Mouse (Mus musculus): ENCODE data around the gene Mrgprh. TPM values are rescaled to one million over a fixed set of nuclear protein-coding genes. Genes with fewer than 3 reads are reported as not detected.

Gene Mrgprh
- polyA plus RNA-seq, 1 experiment from 2014 or later: not detected

GRCm38 (mm10) chr17:12916588-12917380 lies 41.0 kb downstream of the Mrgprh start:
- Histone ChIP-seq H3K9me3 (ENCODE audit: control insufficient read depth, low read length) (no peaks in the 10 kb centered on the region), H3K4me1 (ENCODE audit: control insufficient read depth, insufficient read depth, low read length) (peaks cover 5% of the 10 kb centered on the region; the same call in 1 of the 2 replicates), H3K27me3 (ENCODE audit: control insufficient read depth, insufficient read depth, low read length) (no peaks in the 10 kb centered on the region), H3K4me3 (ENCODE audit: low read length) (peak overlapping the region; percentile 95), H3K9ac (ENCODE audit: low read depth, low read length) (peak overlapping the region; percentile 99), H3K4me2 (replicated peaks; ENCODE audit: low read depth, low read length) (peak overlapping the region; percentile 47), H3K36me3 (ENCODE audit: control insufficient read depth, insufficient read depth, low read length) (peaks cover 57% of the 10 kb centered on the region), H3K27ac (ENCODE audit: low read depth, low read length) (peak overlapping the region; percentile 94)
- WGBS: under 1% methylated on average over 40 of the region's 40 CpGs
- ATAC-seq (ENCODE audit: low FRiP score, low TSS enrichment): peak; percentile 64

GRCm38 (mm10) chr17:12921073-12921472 lies 45.2 kb downstream of the Mrgprh start:
- 89% methylated on average over 1 of the region's 1 CpGs for WGBS
- no peak overlapping the region for H3K27ac ChIP-seq (ENCODE audit: low read depth, low read length)
- H3K27me3 ChIP-seq (ENCODE audit: control insufficient read depth, insufficient read depth, low read length): no peaks in the 10 kb centered on the region
- H3K4me1 ChIP-seq (ENCODE audit: control insufficient read depth, insufficient read depth, low read length): no peaks in the 10 kb centered on the region
- no peaks in the 10 kb centered on the region for H3K9me3 ChIP-seq (ENCODE audit: control insufficient read depth, low read length)
- no peak overlapping the region for H3K4me3 ChIP-seq (ENCODE audit: low read length)
- no peak for ATAC-seq (ENCODE audit: low FRiP score, low TSS enrichment)
- peaks cover 73% of the 10 kb centered on the region for H3K36me3 ChIP-seq (ENCODE audit: control insufficient read depth, insufficient read depth, low read length)
- no peak overlapping the region for H3K9ac ChIP-seq (ENCODE audit: low read depth, low read length)
- no peak overlapping the region for H3K4me2 ChIP-seq (replicated peaks; ENCODE audit: low read depth, low read length)

- H3K9me3 ChIP-seq (ENCODE audit: control insufficient read depth, low read length): no peaks in the 10 kb centered on the region
- no peaks in the 10 kb centered on the region for H3K27me3 ChIP-seq (ENCODE audit: control insufficient read depth, insufficient read depth, low read length)
- H3K36me3 ChIP-seq (ENCODE audit: control insufficient read depth, insufficient read depth, low read length): peaks cover 64% of the 10 kb centered on the region
- H3K27ac ChIP-seq (ENCODE audit: low read depth, low read length): no peak overlapping the region
- H3K4me1 ChIP-seq (ENCODE audit: control insufficient read depth, insufficient read depth, low read length): no peaks in the 10 kb centered on the region
- H3K4me2 ChIP-seq (replicated peaks; ENCODE audit: low read depth, low read length): no peak overlapping the region
- no peak overlapping the region for H3K9ac ChIP-seq (ENCODE audit: low read depth, low read length)
- WGBS: 88% methylated on average over 3 of the region's 3 CpGs
- no peak for ATAC-seq (ENCODE audit: low FRiP score, low TSS enrichment)
- H3K4me3 ChIP-seq (ENCODE audit: low read length): no peak overlapping the region
These were observed 49.2 kb downstream of the Mrgprh start for GRCm38 (mm10) chr17:12925001-12925400.

GRCm38 (mm10) chr17:12925703-12926180 lies 49.9 kb downstream of the Mrgprh start:
- no peak for ATAC-seq (ENCODE audit: low FRiP score, low TSS enrichment)
- H3K36me3 ChIP-seq (ENCODE audit: control insufficient read depth, insufficient read depth, low read length): peaks cover 57% of the 10 kb centered on the region
- H3K9ac ChIP-seq (ENCODE audit: low read depth, low read length): no peak overlapping the region
- no peaks in the 10 kb centered on the region for H3K9me3 ChIP-seq (ENCODE audit: control insufficient read depth, low read length)
- H3K4me3 ChIP-seq (ENCODE audit: low read length): no peak overlapping the region
- no peak overlapping the region for H3K27ac ChIP-seq (ENCODE audit: low read depth, low read length)
- no peaks in the 10 kb centered on the region for H3K4me1 ChIP-seq (ENCODE audit: control insufficient read depth, insufficient read depth, low read length)
- H3K4me2 ChIP-seq (replicated peaks; ENCODE audit: low read depth, low read length): no peak overlapping the region
- WGBS: 83% methylated on average over 8 of the region's 8 CpGs
- no peaks in the 10 kb centered on the region for H3K27me3 ChIP-seq (ENCODE audit: control insufficient read depth, insufficient read depth, low read length)

Small RNA genes within 50 kb of the gene (microRNA-seq; reads per million reads assigned to microRNA genes)
- not detected for gene Gm24085

Other genes starting within 250 kb of the Mrgprh start
- 0.63 and 1.2 TPM in 2 replicates for gene Slc22a1, start 200.2 kb upstream of the Mrgprh start, polyA plus RNA-seq (2014; fragmentation: Nextera tagmentation; extraction: Ambion mirVana)
- gene Igf2r, start 106.4 kb upstream of the Mrgprh start, polyA plus RNA-seq (2014; fragmentation: Nextera tagmentation; extraction: Ambion mirVana): 20.7 and 37.8 TPM in 2 replicates
- 0.26 and 0.66 TPM in 2 replicates for gene Mas1, start 7.9 kb upstream of the Mrgprh start, polyA plus RNA-seq (2014; fragmentation: Nextera tagmentation; extraction: Ambion mirVana)
- gene Pnldc1, start 34.2 kb downstream of the Mrgprh start, polyA plus RNA-seq (2014; fragmentation: Nextera tagmentation; extraction: Ambion mirVana): 1.3 and 1.7 TPM in 2 replicates
- 407 and 495 TPM in 2 replicates for gene Tcp1, start 39.7 kb downstream of the Mrgprh start, polyA plus RNA-seq (2014; fragmentation: Nextera tagmentation; extraction: Ambion mirVana)
- 186 and 194 TPM in 2 replicates for gene Mrpl18, start 40.3 kb downstream of the Mrgprh start, polyA plus RNA-seq (2014; fragmentation: Nextera tagmentation; extraction: Ambion mirVana)
- gene Acat3, start 64.6 kb downstream of the Mrgprh start, polyA plus RNA-seq (2014; fragmentation: Nextera tagmentation; extraction: Ambion mirVana): 0.61 and 0.76 TPM in 2 replicates
- gene Acat2, start 84.7 kb downstream of the Mrgprh start, polyA plus RNA-seq (2014; fragmentation: Nextera tagmentation; extraction: Ambion mirVana): 78.4 and 95.7 TPM in 2 replicates
- 146 and 173 TPM in 2 replicates for gene Wtap, start 118.1 kb downstream of the Mrgprh start, polyA plus RNA-seq (2014; fragmentation: Nextera tagmentation; extraction: Ambion mirVana)
- 139 and 144 TPM in 2 replicates for gene Sod2, start 130.8 kb downstream of the Mrgprh start, polyA plus RNA-seq (2014; fragmentation: Nextera tagmentation; extraction: Ambion mirVana)
- gene Gpr31b, start 176.3 kb downstream of the Mrgprh start, polyA plus RNA-seq (2014; fragmentation: Nextera tagmentation; extraction: Ambion mirVana): not detected in 2 replicates
- gene Tcp10b, start 185.1 kb downstream of the Mrgprh start, polyA plus RNA-seq (2014; fragmentation: Nextera tagmentation; extraction: Ambion mirVana): 0.23 TPM in 1 of 2 replicates, not detected in the other

All from kidney, embryonic 14.5 days (tissue).